Comparison of ENCODE assay signal across 7 mouse cellular contexts in the genomic region with DNA sequence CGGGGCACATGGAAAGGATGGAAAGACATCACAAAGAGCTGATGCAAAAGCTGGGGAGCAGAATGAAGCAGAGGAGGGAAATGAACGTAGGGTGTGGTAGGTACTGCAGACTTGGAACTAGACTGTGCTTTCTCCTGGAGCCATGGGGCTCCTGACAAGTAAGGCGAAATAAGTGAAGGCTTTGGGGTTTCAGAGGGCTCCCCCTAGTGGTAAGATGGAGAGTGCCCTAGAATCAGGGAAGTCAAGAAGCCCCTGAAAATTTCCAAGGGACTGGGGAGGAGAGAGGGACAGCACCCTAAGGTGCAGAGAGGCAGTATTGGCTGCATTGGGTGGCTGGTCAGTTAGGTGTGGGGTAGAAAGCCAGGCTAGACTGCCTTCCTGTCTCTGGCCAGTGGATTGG. TPM values are rescaled to one million over a fixed set of nuclear protein-coding genes. Genes with fewer than 3 reads are reported as not detected.
DNase-seq lines count a peak whose midpoint lies in the region; ATAC-seq and TF ChIP-seq lines count a peak whose summit lies in the region.

No protein-coding gene starts in this region.

- no peak overlapping the region for H3K4me3 ChIP-seq in layer of hippocampus, adult 2 months
- H3K4me3 ChIP-seq in E14TG2a.4 (replicated peaks; ENCODE audit: low read length) = no peak overlapping the region
- H3K4me3 ChIP-seq in liver, embryonic 14.5 days (ENCODE audit: insufficient read depth in 1 of 2, low read depth in 2 of 2, low read length in 2 of 2) = no peak overlapping the region

- peak; percentile 56 for ATAC-seq in activated CD4-positive, CD25-positive, alpha-beta regulatory T cell, adult 4 months
- ATAC-seq in erythroblast, adult 5-6 weeks (replicated peaks; ENCODE audit: low FRiP score, poor library complexity, severe bottlenecking) = peak; percentile 50; the same call in 1 of the 2 replicates
- no peak for ATAC-seq in liver, embryonic 14.5 days (ENCODE audit: insufficient read depth)

- no peak overlapping the region for H3K27ac ChIP-seq in layer of hippocampus, adult 2 months
- no peak overlapping the region for H3K27ac ChIP-seq in liver, embryonic 14.5 days

- DNase-seq in layer of hippocampus, adult 2 months (ENCODE audit: low spot score in 2 of 2) = peak; percentile 60 to 72
- no peak for DNase-seq in layer of hippocampus, adult 9-11 months
- DNase-seq in liver, embryonic 14.5 days (ENCODE audit: low read depth in 3 of 3, low spot score in 3 of 3) = peak in 2 of 3 experiments; percentile 23 to 36
- DNase-seq in spleen, postnatal 36 days (ENCODE audit: low spot score in 2 of 2) = peak; percentile 37

- H3K36me3 ChIP-seq in E14TG2a.4 (ENCODE audit: insufficient read depth, low read length) = no peaks in the 10 kb centered on the region
- H3K36me3 ChIP-seq in liver, embryonic 14.5 days (replicated peaks; ENCODE audit: control insufficient read depth, insufficient read depth, low read depth) = no peaks in the 10 kb centered on the region

- H3K9ac ChIP-seq in liver, embryonic 14.5 days (replicated peaks) = no peak overlapping the region

- WGBS in liver, embryonic 14.5 days (ENCODE audit: insufficient replicate concordance) = 33% methylated on average over 3 of the region's 3 CpGs

- no peak for TF ChIP-seq EP300 in liver, embryonic 14.5 days (IDR thresholded peaks at IDR 0.05; ENCODE audit: low read depth)

- peaks cover 82% of the 10 kb centered on the region for H3K27me3 ChIP-seq in E14TG2a.4 (ENCODE audit: insufficient read depth, low read length)
- H3K27me3 ChIP-seq in liver, embryonic 14.5 days (ENCODE audit: control insufficient read depth, insufficient read depth, low read length) = peaks cover 7% of the 10 kb centered on the region

- TF ChIP-seq CTCF in layer of hippocampus, adult 2 months (conservative IDR thresholded peaks at IDR 0.05) = peak; percentile 99
- peak; percentile 93 for TF ChIP-seq CTCF in E14TG2a.4 (conservative IDR thresholded peaks at IDR 0.05; ENCODE audit: low read length)
- TF ChIP-seq CTCF in liver, embryonic 14.5 days (IDR thresholded peaks at IDR 0.05; ENCODE audit: low read depth) = peak; percentile 82

- no peak overlapping the region for H3K4me2 ChIP-seq in liver, embryonic 14.5 days (ENCODE audit: low read depth)

- H3K4me1 ChIP-seq in E14TG2a.4 (replicated peaks; ENCODE audit: low read depth, low read length) = peaks cover 4% of the 10 kb centered on the region; the same call in 1 of the 2 replicates
- peaks cover 0 to 4% of the 10 kb centered on the region in 2 experiments; a peak in 2 of 4 replicates for H3K4me1 ChIP-seq in liver, embryonic 14.5 days (replicated peaks; ENCODE audit: control insufficient read depth in 2 of 2, insufficient read depth in 2 of 2, low read length in 1 of 2)

- H3K9me3 ChIP-seq in E14TG2a.4 (ENCODE audit: low read length) = no peaks in the 10 kb centered on the region
- H3K9me3 ChIP-seq in liver, embryonic 14.5 days (ENCODE audit: control insufficient read depth, low read length) = no peaks in the 10 kb centered on the region

RNA-seq across cellular contexts. Expression of a gene that starts 5.6 kb away (rescaled TPM):
- 10 to 100 TPM; 20.4 to 20.5 TPM for total RNA-seq in layer of hippocampus, adult 2 months (2021)
- polyA plus RNA-seq in activated CD4-positive, CD25-positive, alpha-beta regulatory T cell, adult 4 months (2017; shearing (Covaris generic)) = 10 to 100 TPM; 11.0 to 23.3 TPM
- total RNA-seq in erythroblast, adult 5-6 weeks (2015; ENCODE audit: low replicate concordance) = 1.5 and 2.5 TPM in 2 replicates
- 1.3 and 1.9 TPM in 2 replicates for total RNA-seq in erythroblast, adult 5-6 weeks (2017; ENCODE audit: low replicate concordance)
- polyA plus RNA-seq in liver, embryonic 14.5 days (2012; rRNA removed) = 3.7 and 4.4 TPM in 2 replicates
- polyA plus RNA-seq in liver, embryonic 14.5 days (2014; fragmentation: Nextera tagmentation; extraction: Ambion mirVana) = 5.9 and 6.1 TPM in 2 replicates

RNA-seq across cellular contexts. Expression of a gene that starts 58.3 kb away (rescaled TPM):
- 100 to 1,000 TPM; 338 to 346 TPM for total RNA-seq in layer of hippocampus, adult 2 months (2021)
- 10 to 100 TPM; 14.8 to 24.1 TPM for polyA plus RNA-seq in activated CD4-positive, CD25-positive, alpha-beta regulatory T cell, adult 4 months (2017; shearing (Covaris generic))
- total RNA-seq in erythroblast, adult 5-6 weeks (2015; ENCODE audit: low replicate concordance) = 18.2 and 21.7 TPM in 2 replicates
- 9.2 and 20.1 TPM in 2 replicates for total RNA-seq in erythroblast, adult 5-6 weeks (2017; ENCODE audit: low replicate concordance)
- 22.9 and 30.1 TPM in 2 replicates for polyA plus RNA-seq in liver, embryonic 14.5 days (2012; rRNA removed)
- 28.6 and 29.8 TPM in 2 replicates for polyA plus RNA-seq in liver, embryonic 14.5 days (2014; fragmentation: Nextera tagmentation; extraction: Ambion mirVana)

Comparison
In these comparisons a context has a peak if more than half of its experiments do, and no peak if none do; other contexts are left out.
1. RNA of a gene that starts 5.6 kb away (total RNA-seq): 20.4 to 20.5 TPM in layer of hippocampus, adult 2 months; 1.3 to 2.5 TPM in erythroblast, adult 5-6 weeks; every median in the first group is over 4 times any median in the second.
2. RNA of a gene that starts 58.3 kb away (total RNA-seq): 338 to 346 TPM in layer of hippocampus, adult 2 months; 9.2 to 21.7 TPM in erythroblast, adult 5-6 weeks; every median in the first group is over 10 times any median in the second.
3. Peak in every context shown above with its lines, with median percentiles within 50 percentile points of each other: CTCF ChIP-seq.